18 mouse cellular contexts compared by ENCODE assay signal in the genomic region with DNA sequence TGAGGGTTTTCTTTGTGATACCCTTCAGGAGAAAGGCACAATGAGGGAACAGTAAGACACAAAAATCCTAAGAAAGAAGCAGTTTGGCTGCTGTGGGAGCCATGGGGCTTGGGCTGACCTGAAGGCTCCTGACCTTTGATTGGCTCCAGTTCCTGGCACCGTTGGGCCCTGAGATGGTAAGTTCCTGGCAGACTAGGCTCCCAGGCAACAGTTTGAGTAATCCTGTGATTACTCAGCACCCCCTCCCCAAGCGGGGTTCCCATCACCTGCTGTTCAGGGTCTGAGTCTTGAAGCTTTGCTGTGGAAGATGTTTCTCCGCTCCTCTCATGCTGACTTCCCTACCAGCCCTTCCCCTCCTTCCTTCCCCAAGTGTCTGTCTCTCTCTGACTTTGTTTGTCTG. TPM values are rescaled to one million over a fixed set of nuclear protein-coding genes. Genes with fewer than 3 reads are reported as not detected.
"Had no signal": no experiment of that assay in that cellular context is flagged by ENCODE, and none has a peak within 500 bp of the region (broad histone marks: within the 10 kb centered on the region; RNA-seq: fewer than 3 reads in every experiment).

No protein-coding gene starts in this region.

- H3K4me3 ChIP-seq: left cerebral cortex, adult 2 months; limb, embryonic 10.5 days; liver, embryonic 13.5 days; lung, embryonic 15.5 days; megakaryocyte, embryonic 14.5 days; midbrain, embryonic 15.5 days; neural tube, embryonic 12.5 days had no signal

- DNase-seq: kidney, adult 18-20 months; liver, embryonic 13.5 days; liver, postnatal 0 days; lung, postnatal 14 days had no signal

- H3K9me3 ChIP-seq: limb, embryonic 10.5 days; liver, embryonic 13.5 days; lung, embryonic 15.5 days; megakaryocyte, embryonic 14.5 days; midbrain, embryonic 15.5 days; neural tube, embryonic 12.5 days had no signal

- H3K4me1 ChIP-seq: liver, embryonic 13.5 days; lung, embryonic 15.5 days; neural tube, embryonic 12.5 days had no signal

- H3K27me3 ChIP-seq: liver, embryonic 13.5 days; lung, embryonic 15.5 days; midbrain, embryonic 15.5 days; neural tube, embryonic 12.5 days had no signal

- H3K27ac ChIP-seq: kidney, postnatal 0 days; left cerebral cortex, adult 2 months; limb, embryonic 10.5 days; liver, embryonic 13.5 days; lung, embryonic 15.5 days; macrophage; midbrain, embryonic 15.5 days; neural tube, embryonic 12.5 days; stomach, postnatal 0 days had no signal

- H3K36me3 ChIP-seq: limb, embryonic 10.5 days; liver, embryonic 13.5 days; lung, embryonic 15.5 days; midbrain, embryonic 15.5 days; neural tube, embryonic 12.5 days had no signal

- ATAC-seq: liver, postnatal 0 days; midbrain, embryonic 15.5 days had no signal

- H3K4me2 ChIP-seq: liver, embryonic 13.5 days; lung, embryonic 15.5 days; midbrain, embryonic 11.5 days; midbrain, embryonic 15.5 days; neural tube, embryonic 12.5 days had no signal

- H3K9ac ChIP-seq: liver, embryonic 13.5 days; liver, postnatal 0 days; lung, embryonic 15.5 days; midbrain, embryonic 15.5 days; neural tube, embryonic 12.5 days had no signal

RNA-seq across cellular contexts. Expression of a gene that starts 10.9 kb away (rescaled TPM):
- polyA plus RNA-seq: macrophage had no signal

RNA-seq across cellular contexts. Expression of a gene that starts 14.8 kb away (rescaled TPM):
- total RNA-seq: monocyte, adult 5-6 weeks; neutrophil, adult 5-6 weeks had no signal
- polyA plus RNA-seq: limb, embryonic 10.5 days; macrophage had no signal

RNA-seq across cellular contexts. Expression of a gene that starts 21.2 kb away (rescaled TPM):
- total RNA-seq: monocyte, adult 5-6 weeks; neutrophil, adult 5-6 weeks had no signal
- polyA plus RNA-seq: liver, embryonic 13.5 days; macrophage had no signal

RNA-seq across cellular contexts. Expression of a gene that starts 41.6 kb away (rescaled TPM):
- total RNA-seq: layer of hippocampus, postnatal 25 days; left cerebral cortex, adult 2 months; left cerebral cortex, postnatal 14 days; monocyte, adult 5-6 weeks; neutrophil, adult 5-6 weeks had no signal
- polyA plus RNA-seq: limb, embryonic 10.5 days; liver, embryonic 13.5 days; liver, postnatal 0 days; macrophage; midbrain, embryonic 15.5 days; neural tube, embryonic 12.5 days had no signal
